8 mouse cellular contexts compared by ENCODE assay signal in genomic region chr15:28187472-28188360, GRCm38 (mm10). TPM values are rescaled to one million over a fixed set of nuclear protein-coding genes. Genes with fewer than 3 reads are reported as not detected.
DNase-seq lines count a peak whose midpoint lies in the region; ATAC-seq and TF ChIP-seq lines count a peak whose summit lies in the region.

No protein-coding gene starts in this region.

- no peak overlapping the region for H3K9ac ChIP-seq in heart, embryonic 12.5 days
- no peak overlapping the region for H3K9ac ChIP-seq in kidney, postnatal 0 days (ENCODE audit: low read depth, low read length)
- no peak overlapping the region for H3K9ac ChIP-seq in liver, embryonic 14.5 days (replicated peaks)

- TF ChIP-seq POLR2A in bone marrow macrophage, adult 2 months (IDR thresholded peaks at IDR 0.05; ENCODE audit: borderline replicate concordance, low read depth, low read length) = no peak
- TF ChIP-seq POLR2A in embryonic fibroblast, embryonic 13.5 days (IDR thresholded peaks at IDR 0.05; ENCODE audit: low read depth, low read length) = no peak

- H3K4me1 ChIP-seq in bone marrow macrophage, adult 2 months (ENCODE audit: control insufficient read depth, insufficient read depth, low read length) = no peaks in the 10 kb centered on the region
- H3K4me1 ChIP-seq in embryonic fibroblast, embryonic 13.5 days (ENCODE audit: control insufficient read depth, insufficient read depth, low read length) = no peaks in the 10 kb centered on the region
- H3K4me1 ChIP-seq in heart, embryonic 12.5 days (replicated peaks) = no peaks in the 10 kb centered on the region
- H3K4me1 ChIP-seq in kidney, postnatal 0 days (replicated peaks; ENCODE audit: insufficient read depth, low read length) = no peaks in the 10 kb centered on the region
- H3K4me1 ChIP-seq in liver, embryonic 14.5 days (replicated peaks; ENCODE audit: control insufficient read depth in 2 of 2, insufficient read depth in 2 of 2, low read length in 1 of 2) = no peaks in the 10 kb centered on the region

- peak; percentile 80 for DNase-seq in kidney, postnatal 0 days (ENCODE audit: low spot score)
- DNase-seq in liver, embryonic 14.5 days (ENCODE audit: low read depth in 3 of 3, low spot score in 3 of 3) = no peak
- DNase-seq in thymus, adult 18-20 months = peak; percentile 11 to 31

- H3K36me3 ChIP-seq in C2C12 (ENCODE audit: control insufficient read depth, insufficient read depth) = no peaks in the 10 kb centered on the region
- H3K36me3 ChIP-seq in heart, embryonic 12.5 days = no peaks in the 10 kb centered on the region
- no peaks in the 10 kb centered on the region for H3K36me3 ChIP-seq in kidney, postnatal 0 days (ENCODE audit: insufficient read depth, low read length)
- no peaks in the 10 kb centered on the region for H3K36me3 ChIP-seq in liver, embryonic 14.5 days (replicated peaks; ENCODE audit: control insufficient read depth, insufficient read depth, low read depth)

- TF ChIP-seq CTCF in C2C12 (IDR thresholded peaks at IDR 0.05; ENCODE audit: control insufficient read depth, insufficient read depth, insufficient read length) = peak; percentile 93
- peak; percentile 88 for TF ChIP-seq CTCF in bone marrow macrophage, adult 2 months (IDR thresholded peaks at IDR 0.05; ENCODE audit: low read depth, low read length)
- TF ChIP-seq CTCF in embryonic fibroblast, embryonic 13.5 days (IDR thresholded peaks at IDR 0.05; ENCODE audit: borderline replicate concordance, insufficient read depth, low read length) = peak; percentile 90
- peak; percentile 94 for TF ChIP-seq CTCF in kidney, postnatal 0 days (IDR thresholded peaks at IDR 0.05; ENCODE audit: low read depth)
- peak; percentile 86 for TF ChIP-seq CTCF in liver, embryonic 14.5 days (IDR thresholded peaks at IDR 0.05; ENCODE audit: low read depth)

- H3K4me3 ChIP-seq in C2C12 (ENCODE audit: insufficient read depth, poor library complexity, severe bottlenecking) = no peak overlapping the region
- no peak overlapping the region for H3K4me3 ChIP-seq in bone marrow macrophage, adult 2 months (ENCODE audit: insufficient read depth, low read length)
- H3K4me3 ChIP-seq in embryonic fibroblast, embryonic 13.5 days (ENCODE audit: insufficient read depth, low read length) = no peak overlapping the region
- no peak overlapping the region for H3K4me3 ChIP-seq in heart, embryonic 12.5 days
- H3K4me3 ChIP-seq in kidney, postnatal 0 days (replicated peaks; ENCODE audit: low read depth, low read length) = no peak overlapping the region
- no peak overlapping the region for H3K4me3 ChIP-seq in liver, embryonic 14.5 days (ENCODE audit: insufficient read depth in 1 of 2, low read depth in 2 of 2, low read length in 2 of 2)

- TF ChIP-seq EP300 in liver, embryonic 14.5 days (IDR thresholded peaks at IDR 0.05; ENCODE audit: low read depth) = no peak

- no peaks in the 10 kb centered on the region for H3K79me3 ChIP-seq in C2C12 (ENCODE audit: low read depth)

- H3K4me2 ChIP-seq in heart, embryonic 12.5 days = peak overlapping the region; percentile 50; the same call in 1 of the 2 replicates
- H3K4me2 ChIP-seq in kidney, postnatal 0 days (ENCODE audit: low read length) = peak overlapping the region; percentile 18; the same call in 1 of the 2 replicates
- no peak overlapping the region for H3K4me2 ChIP-seq in liver, embryonic 14.5 days (ENCODE audit: low read depth)

- ATAC-seq in heart, embryonic 12.5 days (ENCODE audit: insufficient number of reproducible peaks, low FRiP score) = no peak
- ATAC-seq in kidney, postnatal 0 days (replicated peaks; ENCODE audit: low FRiP score, low read depth) = no peak
- ATAC-seq in liver, embryonic 14.5 days (ENCODE audit: insufficient read depth) = no peak
- peak; percentile 68 for ATAC-seq in neutrophil, adult 5-6 weeks (ENCODE audit: extremely low read depth, insufficient number of reproducible peaks, low FRiP score, poor library complexity, severe bottlenecking)

- no peak overlapping the region for H3ac ChIP-seq in C2C12 (ENCODE audit: control insufficient read depth, insufficient read length, low read depth)

- 20% methylated on average over 22 of the region's 22 CpGs for WGBS in heart, embryonic 12.5 days
- 25% methylated on average over 22 of the region's 22 CpGs for WGBS in kidney, postnatal 0 days
- WGBS in liver, embryonic 14.5 days (ENCODE audit: insufficient replicate concordance) = 16% methylated on average over 22 of the region's 22 CpGs

- H3K27ac ChIP-seq in bone marrow macrophage, adult 2 months (ENCODE audit: insufficient read depth, low read depth, low read length) = no peak overlapping the region
- no peak overlapping the region for H3K27ac ChIP-seq in embryonic fibroblast, embryonic 13.5 days (ENCODE audit: insufficient read depth, low read length)
- no peak overlapping the region for H3K27ac ChIP-seq in heart, embryonic 12.5 days (ENCODE audit: poor library complexity, severe bottlenecking)
- no peak overlapping the region for H3K27ac ChIP-seq in kidney, postnatal 0 days
- H3K27ac ChIP-seq in liver, embryonic 14.5 days = no peak overlapping the region

- no peaks in the 10 kb centered on the region for H3K79me2 ChIP-seq in C2C12 (ENCODE audit: control insufficient read depth, insufficient read depth)

- peaks cover 29% of the 10 kb centered on the region for H3K27me3 ChIP-seq in C2C12 (ENCODE audit: control insufficient read depth, insufficient read depth, insufficient read length)
- no peaks in the 10 kb centered on the region for H3K27me3 ChIP-seq in heart, embryonic 12.5 days (replicated peaks)
- H3K27me3 ChIP-seq in kidney, postnatal 0 days (ENCODE audit: insufficient read depth, low read length) = no peaks in the 10 kb centered on the region
- H3K27me3 ChIP-seq in liver, embryonic 14.5 days (ENCODE audit: control insufficient read depth, insufficient read depth, low read length) = no peaks in the 10 kb centered on the region

- no peaks in the 10 kb centered on the region for H3K9me3 ChIP-seq in heart, embryonic 12.5 days (replicated peaks)
- no peaks in the 10 kb centered on the region for H3K9me3 ChIP-seq in kidney, postnatal 0 days (replicated peaks; ENCODE audit: low read length)
- no peaks in the 10 kb centered on the region for H3K9me3 ChIP-seq in liver, embryonic 14.5 days (ENCODE audit: control insufficient read depth, low read length)

TF ChIP-seq in C2C12, 6 proteins besides CTCF, POLR2A, EP300 and RAD21:
- TF ChIP-seq MYOD1 (IDR thresholded peaks at IDR 0.05; ENCODE audit: control insufficient read depth, insufficient read length, low read depth) (no peak), MYOG (IDR thresholded peaks at IDR 0.05; ENCODE audit: control insufficient read depth, extremely low read depth, insufficient read length) (no peak), MAX (IDR thresholded peaks at IDR 0.05) (no peak), CEBPB (IDR thresholded peaks at IDR 0.05; ENCODE audit: low read depth) (no peak), FOSL1 (IDR thresholded peaks at IDR 0.05; ENCODE audit: insufficient read depth, low read length, poor library complexity, severe bottlenecking) (no peak), USF1 (IDR thresholded peaks at IDR 0.05; ENCODE audit: low read depth) (no peak)

RNA-seq across cellular contexts. Expression of gene Dnah5, which starts 15.8 kb away (rescaled TPM):
- polyA plus RNA-seq in C2C12 (2012; fragmentation: generic; extraction: Trizol) = 0.29 TPM
- not detected in 2 replicates for polyA plus RNA-seq in bone marrow macrophage, adult 2 months (2012; ENCODE audit: insufficient read depth, insufficient read length, missing spikeins)
- polyA plus RNA-seq in embryonic fibroblast, embryonic 13.5 days (2011; ENCODE audit: insufficient read length, low read depth, missing spikeins) = not detected in 2 replicates
- 0.03 TPM in 1 of 2 replicates, not detected in the other for polyA plus RNA-seq in heart, embryonic 12.5 days (2016; fragmentation: Nextera tagmentation; extraction: Ambion mirVana)
- 0.06 and 0.08 TPM in 2 replicates for polyA plus RNA-seq in kidney, postnatal 0 days (2015; fragmentation: Nextera tagmentation; extraction: Ambion mirVana)
- polyA plus RNA-seq in liver, embryonic 14.5 days (2012; rRNA removed) = under 0.01 TPM in 1 of 2 replicates, not detected in the other
- not detected in 2 replicates for polyA plus RNA-seq in liver, embryonic 14.5 days (2014; fragmentation: Nextera tagmentation; extraction: Ambion mirVana)
- under 0.01 TPM in 1 of 2 replicates, not detected in the other for total RNA-seq in neutrophil, adult 5-6 weeks (2017)

Comparison
In these comparisons a context has a peak if more than half of its experiments do, and no peak if none do; other contexts are left out.
1. DNase-seq: peak in kidney, postnatal 0 days (single experiment) and thymus, adult 18-20 months (2 of 2); none in liver, embryonic 14.5 days (0 of 3).
2. Peak in every context shown above with its lines, with median percentiles within 50 percentile points of each other: CTCF ChIP-seq.